Mouse (Mus musculus) liver, postnatal 0 days (tissue): ENCODE measurements around the gene Dock9.

Experiments used
- CTCF ChIP-seq: sonication (generic); IDR thresholded peaks from 2 replicates; pipeline ENCODE4 v1.5.1; 2016; ENCODE audit warnings: antibody characterized with exemption, low read depth
- EP300 ChIP-seq: IDR thresholded peaks from 2 replicates; pipeline ENCODE4 v1.6.1; 2016; ENCODE audit warnings: antibody characterized with exemption, low read depth, mild to moderate bottlenecking

DNA sequence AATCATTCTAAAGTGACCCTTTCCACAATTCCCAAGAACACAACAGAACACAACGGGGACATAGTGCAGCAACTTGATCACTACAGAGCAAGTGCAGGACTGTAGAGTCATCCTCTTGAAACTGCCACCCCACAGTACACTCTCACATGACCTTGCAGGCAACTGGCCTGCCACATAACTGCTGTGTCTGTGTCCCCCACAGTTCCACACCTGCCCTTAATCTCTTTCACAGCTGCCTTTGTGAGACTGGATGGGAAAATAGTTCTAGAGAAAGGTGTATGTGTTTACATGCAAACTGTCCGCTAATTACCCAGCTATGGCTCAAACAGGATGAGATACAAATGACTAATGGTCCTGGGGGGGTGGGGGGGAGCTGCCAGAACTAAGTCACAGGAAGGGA is 83.4 kb downstream of the Dock9 start:
- TF ChIP-seq CTCF: no peak
- no peak for TF ChIP-seq EP300
